Mouse (Mus musculus) CH12F3 (cell line): Measurements from ENCODE around the gene Marc1.

ENCODE experiments used
- in situ Hi-C: fragments of 300-500 bp; cut with MboI; formaldehyde crosslinking; loops from 2 replicates; pipeline ENCODE4 v1.14.3; 2020; ENCODE audit warnings: low sequenced_read_pairs

The Marc1 gene

DNA sequence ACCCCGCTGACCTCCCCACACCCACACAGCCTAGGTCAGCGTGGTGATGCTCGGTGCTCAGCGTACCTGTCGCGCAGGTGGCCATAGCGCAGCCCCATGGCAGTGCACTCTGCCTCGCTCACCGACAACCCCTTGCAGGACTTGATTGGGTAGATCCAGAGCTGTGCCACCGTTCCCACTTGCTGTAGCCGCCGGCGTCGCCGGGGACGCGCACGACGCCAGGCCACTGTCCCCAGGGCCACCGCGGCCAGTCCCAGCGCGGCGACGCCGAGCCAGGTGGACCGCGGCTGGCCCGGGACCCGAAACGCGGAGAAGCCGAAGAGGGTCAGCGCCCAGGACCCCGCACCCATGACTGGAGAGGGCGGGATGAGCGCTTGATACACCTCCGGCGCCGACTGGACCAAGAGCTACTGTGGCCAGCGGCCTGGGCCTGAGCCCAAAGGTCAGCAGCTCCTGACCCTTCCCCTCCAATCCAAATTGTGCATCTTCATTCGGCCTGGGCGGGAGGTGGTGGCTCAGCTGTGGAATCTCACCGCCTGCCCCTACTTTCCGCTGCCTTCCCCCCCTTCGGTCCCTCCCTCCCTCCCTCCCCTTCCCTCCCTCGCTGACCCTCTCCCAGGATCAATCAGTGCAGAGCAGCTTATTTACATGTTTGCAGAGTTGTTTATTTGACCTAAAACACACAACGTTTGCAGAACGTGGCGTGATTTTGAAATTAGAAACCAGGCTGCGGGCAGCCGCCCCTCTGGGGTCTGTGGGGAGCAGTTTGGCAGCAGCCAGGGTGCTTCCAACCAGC is at the start of gene Marc1:
Gene Marc1, minus strand, starts transcription at position 534 of the 796 bp plus-strand sequence.
- in situ Hi-C loops: no loop called here

DNA sequence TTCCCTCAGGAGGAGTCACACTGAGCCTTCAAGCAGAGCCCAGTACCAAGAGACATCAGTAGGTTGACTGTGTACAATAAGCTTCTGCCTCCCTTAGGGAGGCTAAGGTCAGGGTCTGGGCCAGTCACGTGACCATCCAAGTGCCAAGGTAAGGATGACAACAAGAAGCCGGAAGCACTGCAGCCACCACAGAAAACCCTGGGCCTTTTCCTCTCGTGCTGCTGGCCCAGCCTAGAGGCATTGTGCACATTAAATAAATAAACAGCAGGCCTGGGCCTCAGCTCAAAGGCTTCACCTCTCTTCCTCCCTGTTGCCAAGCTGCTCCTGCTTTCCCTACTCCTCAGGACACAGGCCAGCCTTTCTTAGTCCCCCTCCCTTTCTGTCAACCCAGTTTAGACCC is 49.2 kb upstream of the Marc1 start:
- in situ Hi-C loops: no loop called here

GRCm38 (mm10) chr1:184858253-184858652 is 47.1 kb upstream of the Marc1 start:
- in situ Hi-C loops: no loop called here

DNA sequence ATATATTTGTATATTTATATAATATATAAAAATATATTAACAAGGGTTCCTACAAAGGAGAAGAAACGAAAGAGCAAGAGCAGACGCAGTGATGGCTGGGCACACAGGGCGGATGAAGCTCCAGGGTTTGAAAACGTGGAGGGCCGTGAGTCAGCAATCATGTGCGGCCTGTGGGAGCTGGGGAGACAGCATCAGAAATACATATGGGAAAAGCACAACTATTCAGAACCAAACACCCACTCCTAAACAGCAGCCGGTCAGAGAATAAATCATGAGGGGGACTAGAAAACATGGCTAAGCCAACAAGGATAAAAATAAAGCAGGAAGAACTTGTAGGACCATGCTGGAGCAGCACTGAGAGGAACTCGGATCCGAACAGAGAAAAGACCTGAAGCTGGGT is 46.1 kb upstream of the Marc1 start:
- in situ Hi-C loops: no loop called here

GRCm38 (mm10) chr1:184853922-184854321 is 42.8 kb upstream of the Marc1 start:
- in situ Hi-C loops: no loop called here

- in situ Hi-C loops: no loop called here
Observed at GRCm38 (mm10) chr1:184853339-184853738, 42.2 kb upstream of the Marc1 start.

- in situ Hi-C loops: no loop called here
Observed at GRCm38 (mm10) chr1:184851741-184852618, 40.9 kb upstream of the Marc1 start.

DNA sequence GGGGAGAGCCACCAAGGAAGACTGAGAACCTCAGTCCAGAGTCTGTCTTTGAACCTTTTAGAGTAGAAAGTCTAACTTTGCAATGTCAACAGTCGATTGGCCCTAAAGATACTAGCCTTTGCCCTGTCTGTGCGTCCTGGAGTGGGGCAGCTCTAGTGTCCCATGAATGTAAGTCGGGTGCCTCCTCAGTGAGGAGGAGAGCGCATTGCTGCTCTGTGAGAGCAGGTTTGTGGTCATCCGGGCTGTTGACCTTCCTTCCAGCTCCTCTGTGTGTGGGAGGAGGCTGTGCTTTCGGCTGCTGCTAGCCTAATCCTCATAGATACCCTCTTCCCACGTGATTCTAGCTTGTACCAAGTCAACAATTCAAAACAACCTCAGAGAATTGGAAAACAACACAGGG is 40.1 kb upstream of the Marc1 start:
- in situ Hi-C loops: no loop called here

- in situ Hi-C loops: no loop called here
Observed at GRCm38 (mm10) chr1:184846973-184847372, 35.9 kb upstream of the Marc1 start.

DNA sequence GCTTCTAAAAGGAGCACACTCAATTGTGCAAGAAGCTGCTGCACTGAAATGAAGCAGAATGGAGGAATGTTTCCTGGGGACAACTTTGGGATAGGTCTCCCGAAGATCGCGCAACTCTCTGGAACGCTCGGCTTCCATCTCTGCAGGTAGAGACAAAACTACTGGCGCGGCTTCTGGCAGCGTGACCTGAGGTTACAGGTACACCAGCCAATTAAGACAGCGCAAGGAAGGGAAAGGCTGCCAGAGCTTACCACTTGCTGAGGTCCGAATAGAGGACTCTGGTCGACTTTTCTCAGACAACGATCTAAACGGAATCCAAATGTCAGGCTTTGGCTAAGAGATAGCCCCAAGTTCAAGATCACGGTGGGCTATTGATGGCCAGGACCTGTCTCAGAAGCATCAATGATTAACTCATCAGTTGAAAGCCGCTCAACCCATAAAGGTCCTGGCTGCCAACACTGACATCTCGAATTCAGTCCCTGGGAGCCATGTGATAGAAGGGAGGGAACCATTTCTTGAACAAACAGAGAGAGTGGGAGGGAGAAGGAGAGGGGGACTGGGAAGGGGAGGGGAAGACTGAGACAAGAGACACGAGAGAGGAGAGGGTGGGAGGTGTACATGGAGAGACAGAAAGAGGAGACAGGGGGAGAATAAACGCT is 35.1 kb upstream of the Marc1 start, which contains the start of gene Marc2:
Gene Marc2, minus strand, starts transcription at position 360 of the 659 bp plus-strand sequence.
- in situ Hi-C loops: no loop called here

DNA sequence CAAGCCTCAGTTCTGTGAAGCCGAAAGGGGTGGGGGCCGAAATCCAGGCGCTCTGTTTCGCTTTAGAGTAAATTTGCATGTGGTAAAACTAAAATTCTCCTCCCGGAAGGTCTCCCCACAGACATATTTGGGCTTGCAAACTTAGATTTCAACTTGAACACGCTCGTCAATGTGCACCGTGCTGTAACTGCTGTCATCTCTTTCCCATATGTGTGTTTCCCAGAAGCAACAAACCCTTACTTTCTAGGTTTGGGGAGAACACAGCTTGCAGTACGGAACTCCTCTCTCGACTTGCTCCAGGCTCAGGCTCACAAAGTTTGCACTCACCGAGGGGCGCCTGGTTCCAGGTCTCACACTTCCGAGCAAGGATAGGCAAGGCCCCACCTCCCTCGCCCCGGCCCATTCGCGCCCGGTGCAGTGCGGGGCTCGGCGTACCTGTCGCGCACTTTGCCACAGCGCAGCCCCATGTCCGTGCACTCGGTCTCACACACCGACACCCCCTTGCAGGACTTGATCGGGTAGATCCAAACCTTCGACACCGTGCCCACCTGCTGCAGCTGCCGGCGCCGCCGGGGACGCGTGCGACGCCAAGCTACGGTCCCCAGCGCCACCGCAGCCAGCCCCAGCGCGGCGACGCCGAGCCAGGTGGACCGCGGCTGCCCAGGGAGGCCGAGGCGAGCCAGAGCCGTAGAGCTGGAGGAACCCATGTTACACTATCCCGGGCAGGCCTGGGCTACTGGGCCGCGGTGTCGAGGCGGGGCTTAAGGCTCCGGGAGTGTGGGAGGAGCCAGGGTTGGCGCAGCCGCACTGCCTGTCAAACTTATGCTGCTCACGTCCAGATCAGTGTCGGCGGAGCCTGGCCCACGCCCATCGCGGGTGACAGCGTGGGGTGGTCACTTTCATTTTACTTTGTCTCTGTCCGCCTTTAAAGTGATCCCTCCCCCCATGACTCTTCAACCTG is 34.3 kb upstream of the Marc1 start:
- in situ Hi-C loops: no loop called here

DNA sequence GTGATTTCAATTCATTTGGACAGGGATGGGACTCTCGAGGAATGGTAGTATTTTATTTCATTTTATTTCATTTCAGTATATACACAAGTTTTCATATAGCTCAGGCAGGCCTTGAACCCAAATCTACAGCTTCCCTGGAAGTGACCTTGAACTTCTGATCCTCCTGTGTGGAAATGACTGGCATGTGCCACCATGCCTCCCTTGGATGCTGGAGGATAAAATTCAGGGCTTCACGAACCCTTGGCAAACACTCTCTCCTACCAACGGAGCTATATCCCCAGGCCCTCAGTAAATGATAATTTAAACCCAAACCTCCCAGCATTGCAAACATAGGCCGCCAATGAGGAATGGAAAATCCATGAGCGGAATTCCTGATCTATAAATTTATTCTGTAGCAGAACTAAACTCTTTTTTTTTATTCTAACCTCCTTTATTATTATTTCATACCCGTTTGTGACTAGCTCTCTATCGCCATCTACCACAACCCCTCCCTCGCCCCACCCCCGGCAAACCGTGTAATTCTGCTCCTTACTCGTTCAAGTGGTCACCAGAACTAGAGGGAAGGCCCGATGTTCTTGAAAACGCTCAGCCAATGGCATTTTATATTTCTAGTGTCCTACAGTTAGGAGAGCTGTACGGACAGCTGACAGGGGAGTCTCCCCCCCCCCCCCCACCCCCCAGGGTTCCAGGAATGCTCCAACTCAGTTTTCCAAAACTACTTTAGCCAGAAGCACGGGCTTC is 33.4 kb upstream of the Marc1 start:
- in situ Hi-C loops: no loop called here

GRCm38 (mm10) chr1:184837649-184838048 is 26.5 kb upstream of the Marc1 start:
- in situ Hi-C loops: no loop called here

GRCm38 (mm10) chr1:184836350-184836749 is 25.2 kb upstream of the Marc1 start:
- in situ Hi-C loops: no loop called here

DNA sequence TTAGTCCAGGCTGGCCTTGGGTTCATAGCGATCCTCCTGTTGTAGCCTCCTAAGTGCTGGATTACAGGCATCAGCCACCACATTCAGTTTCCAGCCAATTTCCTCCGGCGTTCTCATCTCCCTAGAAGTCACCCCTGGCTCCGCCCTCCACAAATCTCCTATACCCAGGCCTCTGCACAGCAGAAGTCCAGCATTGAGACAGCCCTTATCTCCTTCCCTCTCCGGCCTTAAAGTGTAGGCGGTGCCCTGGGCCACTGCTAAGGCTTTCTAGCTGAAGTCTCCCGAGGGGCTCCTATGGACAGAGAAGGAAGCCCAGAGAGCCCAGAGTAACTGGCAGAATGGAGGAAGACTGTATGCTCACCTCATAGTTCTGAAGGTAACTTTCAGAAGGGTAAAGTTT is 22.4 kb upstream of the Marc1 start:
- in situ Hi-C loops: no loop called here

DNA sequence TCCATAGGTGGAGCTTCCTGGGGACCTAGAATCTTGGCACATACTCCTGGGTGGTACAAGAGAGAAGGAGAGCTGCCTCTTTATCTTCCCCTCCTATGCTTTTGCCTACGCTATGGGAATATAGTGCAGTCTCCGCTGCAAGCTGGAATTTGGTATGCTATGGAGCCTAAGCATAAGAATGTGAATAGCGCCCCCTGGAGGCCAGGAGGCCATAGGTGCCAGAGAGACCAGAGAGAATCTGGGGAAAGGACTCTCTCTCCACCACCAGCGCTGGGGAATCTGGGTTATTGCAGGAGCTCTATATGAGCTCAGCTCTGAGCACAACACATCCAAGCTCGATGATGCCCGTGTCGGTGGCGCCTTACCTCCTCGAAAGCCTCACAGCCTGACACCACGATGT is 21.1 kb upstream of the Marc1 start:
- in situ Hi-C loops: no loop called here

DNA sequence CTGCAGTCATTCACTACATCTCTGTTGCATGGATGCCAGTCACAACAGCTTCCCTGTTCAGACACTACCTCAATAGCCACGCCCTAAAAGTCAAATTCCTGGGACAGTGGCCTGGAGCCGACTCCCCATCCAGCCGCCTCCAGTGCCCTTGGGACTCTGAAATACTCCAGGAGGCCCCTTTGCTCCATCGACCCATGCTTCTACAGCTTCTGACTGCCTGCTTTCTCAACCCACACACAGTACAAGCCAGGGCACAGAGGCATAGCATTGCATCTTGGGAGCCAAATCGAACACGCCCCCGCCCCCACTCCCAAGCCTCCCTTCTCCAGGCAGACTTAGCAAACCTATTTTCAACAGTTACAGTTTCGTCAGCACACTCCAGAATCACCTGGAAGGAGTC is 18.8 kb upstream of the Marc1 start:
- in situ Hi-C loops: no loop called here

DNA sequence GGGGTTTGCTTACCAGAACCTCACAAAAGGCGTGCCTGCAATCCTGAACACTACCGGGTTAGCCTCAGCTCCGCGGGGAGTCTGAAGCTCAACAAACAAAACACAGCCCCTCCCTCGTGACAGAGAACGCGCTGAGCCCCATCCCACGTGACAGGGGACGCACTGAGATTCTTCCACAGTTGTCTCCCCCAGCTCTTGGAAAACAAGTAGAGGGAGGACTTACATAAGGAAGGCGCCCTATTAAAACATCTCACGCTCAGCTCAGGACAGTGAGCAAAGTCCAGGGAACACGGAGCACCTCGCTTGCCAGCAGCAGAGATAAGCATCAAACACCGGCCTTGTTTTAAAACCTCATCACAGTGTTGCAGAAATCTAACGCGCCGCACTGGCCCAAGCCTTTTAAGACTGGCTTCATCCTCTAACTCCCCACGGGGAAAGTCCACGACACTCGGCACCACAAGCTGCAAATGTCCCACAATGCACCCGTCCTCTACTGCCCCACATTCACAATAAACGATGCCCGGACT is 16.1 kb upstream of the Marc1 start:
- in situ Hi-C loops: no loop called here

DNA sequence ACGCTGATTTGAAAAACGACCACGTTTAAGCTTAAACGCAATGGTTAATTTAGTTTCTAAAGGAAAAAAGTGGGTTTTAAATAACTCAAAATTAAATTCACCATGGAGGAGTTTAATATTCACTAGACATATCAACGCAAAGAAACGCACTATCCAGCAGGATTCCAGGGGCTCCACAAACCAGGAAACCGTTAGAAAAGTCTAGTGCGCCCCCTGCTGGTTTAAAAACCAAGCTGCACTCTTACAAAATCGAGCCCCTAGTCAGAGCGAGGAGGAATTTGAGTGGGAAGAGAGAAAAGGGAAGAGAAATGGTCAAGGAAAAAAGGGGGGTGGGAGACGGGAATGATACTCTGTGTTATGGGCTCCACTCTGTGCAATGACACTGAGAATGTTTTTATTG is 14.0 kb upstream of the Marc1 start:
- in situ Hi-C loops: no loop called here
